Mouse (Mus musculus) hindbrain, embryonic 16.5 days (tissue): ENCODE results near the gene Zfp512. TPM values are rescaled to one million over a fixed set of nuclear protein-coding genes. Genes with fewer than 3 reads are reported as not detected.

Experiments
- ATAC-seq: fragments of 200-750 bp; cut with Nextera tagmentation; 2 replicates; pipeline ENCODE4 v1.8.0; 2017; ENCODE audit warnings: moderate TSS enrichment, moderate library complexity
- H3K27ac ChIP-seq: fragments of 300-500 bp; sonication (generic); 2 replicates; pipeline ENCODE4 v1.5.1; 2014; ENCODE audit warnings: low read depth, mild to moderate bottlenecking, control low read depth, low read length, moderate library complexity
- H3K27me3 ChIP-seq: fragments of 300-500 bp; sonication (generic); replicated peaks from 2 replicates; pipeline ENCODE4 v1.6.1; 2014; ENCODE audit warnings: low read length; ENCODE audit not compliant: control insufficient read depth, insufficient read depth
- H3K36me3 ChIP-seq: fragments of 300-500 bp; sonication (generic); 2 replicates; pipeline ENCODE4 v1.6.1; 2014; ENCODE audit warnings: mild to moderate bottlenecking, low read length, moderate library complexity, mixed read lengths; ENCODE audit not compliant: control insufficient read depth, insufficient read depth
- H3K4me1 ChIP-seq: fragments of 300-500 bp; sonication (generic); 2 replicates; pipeline ENCODE4 v1.6.1; 2014; ENCODE audit warnings: low read depth, low read length; ENCODE audit not compliant: control insufficient read depth, insufficient read depth
- H3K4me2 ChIP-seq: fragments of 300-500 bp; sonication (generic); 2 replicates; pipeline ENCODE4 v1.6.1; 2014; ENCODE audit warnings: mild to moderate bottlenecking, low read length, control low read depth, moderate library complexity
- H3K4me3 ChIP-seq: fragments of 300-500 bp; sonication (generic); 2 replicates; pipeline ENCODE4 v1.5.1; 2014; ENCODE audit warnings: mild to moderate bottlenecking, low read length, control low read depth, moderate library complexity
- H3K9ac ChIP-seq: fragments of 300-500 bp; sonication (generic); 2 replicates; pipeline ENCODE4 v1.6.1; 2014; ENCODE audit warnings: low read depth, mild to moderate bottlenecking, control low read depth, low read length, moderate library complexity
- H3K9me3 ChIP-seq: fragments of 300-500 bp; sonication (generic); 2 replicates; pipeline ENCODE4 v1.6.1; 2014; ENCODE audit warnings: mild to moderate bottlenecking, low read length, moderate library complexity; ENCODE audit not compliant: control insufficient read depth
- WGBS: fragments of 180-500 bp; shearing (Covaris S2); extraction: QIAGEN DNeasy Blood & Tissue Kit; methylation state at CpG from one replicate; pipeline ENCODE4 v1.1.7; 2014; 5-methylcytosine and 5-hydroxymethylcytosine counted together
- polyA plus RNA-seq: library from polyadenylated mRNA; unstranded; fragments of >200 nt; fragmentation: Nextera tagmentation; extraction: Ambion mirVana; gene quantifications from 2 replicates; pipeline ENCODE4 v1.2.1, GENCODE M21; 2015

The Zfp512 gene
- polyA plus RNA-seq, 1 experiment from 2014 or later, result 112 TPM

DNA sequence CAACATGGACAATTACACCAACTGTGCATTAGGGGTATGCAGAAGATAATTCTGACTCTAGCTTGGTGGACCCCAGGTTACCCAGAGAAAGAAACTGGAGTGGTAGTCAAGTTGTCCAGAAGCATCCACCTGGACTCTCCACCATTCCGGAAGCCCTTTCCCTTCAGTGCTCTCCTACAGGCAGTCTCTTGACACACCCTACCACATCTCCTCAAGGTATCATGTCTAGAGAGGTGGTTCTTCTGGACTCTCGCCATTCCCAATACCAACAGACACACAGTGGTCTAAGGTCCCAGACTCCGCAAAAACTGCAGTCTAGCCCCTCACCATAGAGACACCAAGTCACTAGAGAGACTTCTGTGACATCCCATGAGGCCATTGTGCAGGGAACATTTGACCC, 33.2 kb downstream of the Zfp512 start, which contains the start of gene 4930548H24Rik:
Gene 4930548H24Rik, plus strand, starts transcription at position 301 of the 400 bp plus-strand sequence.
- H3K4me1 ChIP-seq, result no peaks in the 10 kb centered on the region
- no peak within 1 kb of the TSS for H3K27ac ChIP-seq
- no peaks in the 10 kb centered on the region for H3K9me3 ChIP-seq
- H3K4me3 ChIP-seq, result no peak within 1 kb of the TSS
- ATAC-seq, result no peak
- H3K36me3 ChIP-seq, result peaks cover 12% of the 10 kb centered on the region
- no peaks in the 10 kb centered on the region for H3K27me3 ChIP-seq
- no peak within 1 kb of the TSS for H3K4me2 ChIP-seq
- no peak within 1 kb of the TSS for H3K9ac ChIP-seq
- WGBS, result 96% methylated on average over 3 of the region's 3 CpGs

GRCm38 (mm10) chr5:31487889-31488288, 35.7 kb downstream of the Zfp512 start:
- no peaks in the 10 kb centered on the region for H3K9me3 ChIP-seq
- no peaks in the 10 kb centered on the region for H3K4me1 ChIP-seq
- no peak overlapping the region for H3K4me2 ChIP-seq
- H3K36me3 ChIP-seq, result no peaks in the 10 kb centered on the region
- ATAC-seq, result no peak
- H3K27me3 ChIP-seq, result no peaks in the 10 kb centered on the region
- H3K9ac ChIP-seq, result no peak overlapping the region
- H3K4me3 ChIP-seq, result no peak overlapping the region
- H3K27ac ChIP-seq, result no peak overlapping the region
- WGBS, result 94% methylated on average over 3 of the region's 3 CpGs

GRCm38 (mm10) chr5:31489116-31489769, 37.0 kb downstream of the Zfp512 start:
- Histone ChIP-seq H3K4me3 (no peak overlapping the region), H3K4me1 (no peaks in the 10 kb centered on the region), H3K27me3 (no peaks in the 10 kb centered on the region), H3K27ac (no peak overlapping the region), H3K9ac (no peak overlapping the region), H3K9me3 (no peaks in the 10 kb centered on the region), H3K4me2 (no peak overlapping the region), H3K36me3 (no peaks in the 10 kb centered on the region)
- no peak for ATAC-seq
- 75% methylated on average over 7 of the region's 7 CpGs for WGBS

GRCm38 (mm10) chr5:31492031-31492430, 39.8 kb downstream of the Zfp512 start:
- Histone ChIP-seq H3K4me1 (peaks cover 9% of the 10 kb centered on the region), H3K36me3 (peaks cover 5% of the 10 kb centered on the region; the same call in 1 of the 2 replicates), H3K4me2 (no peak overlapping the region), H3K27ac (no peak overlapping the region), H3K9me3 (no peaks in the 10 kb centered on the region), H3K27me3 (no peaks in the 10 kb centered on the region), H3K4me3 (no peak overlapping the region), H3K9ac (no peak overlapping the region)
- 65% methylated on average over 1 of the region's 1 CpGs for WGBS
- no peak for ATAC-seq

GRCm38 (mm10) chr5:31494513-31495297, 42.5 kb downstream of the Zfp512 start, which contains the start of gene Gpn1:
Gene Gpn1 (plus strand): TSS chr5:31494741.
- peak; percentile 100 for ATAC-seq
- Histone ChIP-seq H3K4me1 (peaks cover 9% of the 10 kb centered on the region), H3K36me3 (peaks cover 10% of the 10 kb centered on the region; the same call in 1 of the 2 replicates), H3K27ac (peak within 1 kb of the TSS; percentile 58; the same call in 1 of the 2 replicates), H3K4me2 (peak within 1 kb of the TSS; percentile 88), H3K9ac (peak within 1 kb of the TSS; percentile 82), H3K27me3 (no peaks in the 10 kb centered on the region), H3K9me3 (no peaks in the 10 kb centered on the region), H3K4me3 (peak within 1 kb of the TSS; percentile 82)
- under 1% methylated on average over 49 of the region's 49 CpGs for WGBS

DNA sequence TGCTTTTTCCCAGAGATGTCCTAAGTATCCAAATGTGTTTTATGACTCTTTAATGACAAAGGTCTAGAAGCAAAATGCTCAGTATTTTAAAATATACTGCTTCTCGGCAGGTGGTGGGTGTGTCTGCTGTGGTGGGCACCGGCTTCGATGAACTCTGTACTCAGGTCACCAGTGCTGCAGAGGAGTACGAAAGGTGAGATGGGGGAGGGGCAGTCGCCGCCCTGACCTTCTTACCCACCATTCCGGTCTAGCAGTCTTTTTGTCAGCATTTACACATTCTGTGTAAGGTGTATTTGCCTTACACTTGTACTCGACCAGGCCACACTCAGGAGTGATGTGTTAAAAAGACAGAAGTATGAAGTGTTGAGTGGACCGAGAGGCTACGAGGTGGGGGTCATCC, 52.6 kb downstream of the Zfp512 start:
- Histone ChIP-seq H3K4me2 (no peak overlapping the region), H3K27me3 (no peaks in the 10 kb centered on the region), H3K4me1 (no peaks in the 10 kb centered on the region), H3K36me3 (peaks cover 50% of the 10 kb centered on the region), H3K9me3 (no peaks in the 10 kb centered on the region), H3K9ac (no peak overlapping the region), H3K27ac (no peak overlapping the region), H3K4me3 (no peak overlapping the region)
- no peak for ATAC-seq
- WGBS, result 92% methylated on average over 10 of the region's 10 CpGs

DNA sequence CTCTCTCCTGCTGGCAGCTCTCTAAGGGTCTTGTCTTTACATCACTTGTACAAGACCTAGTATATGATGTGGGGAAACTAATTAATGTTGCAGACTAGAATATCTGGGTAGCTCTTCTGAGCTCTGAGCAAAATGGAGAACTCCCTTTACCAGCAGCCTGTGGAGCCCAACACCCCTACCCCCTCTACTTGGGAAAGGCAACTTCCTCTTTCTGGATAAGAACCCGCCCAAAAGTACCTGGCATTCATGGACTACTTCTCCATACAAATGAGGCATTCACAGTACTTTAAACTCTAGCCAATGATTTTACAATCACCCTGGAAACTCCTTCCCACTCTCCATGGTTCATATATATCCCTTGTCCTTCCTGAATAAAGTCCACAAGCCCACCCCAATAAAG, 60.2 kb downstream of the Zfp512 start:
- WGBS, result 100% methylated on average over 1 of the region's 1 CpGs
- Histone ChIP-seq H3K4me3 (no peak overlapping the region), H3K36me3 (peaks cover 39% of the 10 kb centered on the region), H3K27me3 (no peaks in the 10 kb centered on the region), H3K4me1 (no peaks in the 10 kb centered on the region), H3K4me2 (no peak overlapping the region), H3K9me3 (no peaks in the 10 kb centered on the region), H3K9ac (no peak overlapping the region), H3K27ac (no peak overlapping the region)
- no peak for ATAC-seq

DNA sequence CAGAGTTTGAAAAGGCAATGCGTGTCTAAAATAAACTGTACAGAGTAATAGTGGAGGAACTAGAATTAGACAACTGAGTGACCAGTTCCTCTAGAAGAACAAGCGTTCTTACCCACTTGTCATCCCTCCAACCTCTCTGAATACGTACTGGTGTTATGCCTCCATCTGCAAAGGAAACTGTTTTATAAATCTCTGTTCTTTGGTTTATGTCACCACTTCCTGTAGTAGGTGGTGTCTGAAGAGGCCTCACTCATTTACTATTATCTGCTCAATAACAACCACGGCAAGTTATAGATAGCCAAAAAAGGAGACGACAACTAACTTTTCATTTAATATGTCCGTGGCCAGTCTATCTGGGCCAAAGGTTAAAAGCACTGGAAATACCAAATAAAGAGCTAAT, 68.3 kb downstream of the Zfp512 start:
- peaks cover 40% of the 10 kb centered on the region for H3K36me3 ChIP-seq
- WGBS, result 93% methylated on average over 6 of the region's 6 CpGs

More for the DNA sequence above, 68.3 kb downstream of the Zfp512 start:
- Histone ChIP-seq H3K27ac (no peak overlapping the region), H3K4me1 (peaks cover 4% of the 10 kb centered on the region), H3K27me3 (no peaks in the 10 kb centered on the region), H3K9me3 (no peaks in the 10 kb centered on the region), H3K4me3 (no peak overlapping the region), H3K4me2 (no peak overlapping the region), H3K9ac (no peak overlapping the region)
- ATAC-seq, result no peak
